Mouse (Mus musculus) lung, embryonic 14.5 days (tissue): Measurements from ENCODE around the gene Chpf. TPM values are rescaled to one million over a fixed set of nuclear protein-coding genes. Genes with fewer than 3 reads are reported as not detected.

Source experiments
- ATAC-seq: fragments of 200-750 bp; cut with Nextera tagmentation; 2 replicates; pipeline ENCODE4 v1.8.0; 2017; ENCODE audit warnings: mild to moderate bottlenecking, moderate TSS enrichment, moderate library complexity; ENCODE audit not compliant: insufficient read depth
- DNase-seq: peaks from one replicate; pipeline ENCODE4 v3.0.0-alpha.2; 2015
- H3K27ac ChIP-seq: fragments of 300-500 bp; sonication (generic); 2 replicates; pipeline ENCODE4 v1.5.1; 2014; ENCODE audit warnings: low read depth, mild to moderate bottlenecking, moderate library complexity
- H3K27me3 ChIP-seq: fragments of 300-500 bp; sonication (generic); 2 replicates; pipeline ENCODE4 v1.6.1; 2014; ENCODE audit warnings: low read length, control low read depth; ENCODE audit not compliant: insufficient read depth
- H3K36me3 ChIP-seq: fragments of 300-500 bp; sonication (generic); 2 replicates; pipeline ENCODE4 v1.6.1; 2014; ENCODE audit warnings: control low read depth; ENCODE audit not compliant: insufficient read depth
- H3K4me1 ChIP-seq: fragments of 300-500 bp; sonication (generic); 2 replicates; pipeline ENCODE4 v1.6.1; 2014; ENCODE audit warnings: antibody characterized with exemption, control low read depth; ENCODE audit not compliant: insufficient read depth
- H3K4me2 ChIP-seq: fragments of 300-500 bp; sonication (generic); 2 replicates; pipeline ENCODE4 v1.6.1; 2014; ENCODE audit warnings: mild to moderate bottlenecking
- H3K4me3 ChIP-seq: fragments of 300-500 bp; sonication (generic); 2 replicates; pipeline ENCODE4 v1.5.1; 2014; ENCODE audit warnings: low read depth, low read length
- H3K9ac ChIP-seq: fragments of 300-500 bp; sonication (generic); 2 replicates; pipeline ENCODE4 v1.6.1; 2014
- H3K9me3 ChIP-seq: fragments of 300-500 bp; sonication (generic); 2 replicates; pipeline ENCODE4 v1.6.1; 2016; ENCODE audit warnings: low read depth, low read length, control low read depth
- CTCF ChIP-seq: IDR thresholded peaks from 2 replicates; pipeline ENCODE4 v1.5.1; 2016; ENCODE audit warnings: antibody characterized with exemption, low read depth
- WGBS: fragments of 180-500 bp; shearing (Covaris S2); extraction: QIAGEN DNeasy Blood & Tissue Kit; methylation state at CpG from one replicate; pipeline ENCODE4 v1.1.7; 2014; 5-methylcytosine and 5-hydroxymethylcytosine counted together
- polyA plus RNA-seq: library from polyadenylated mRNA; unstranded; fragments of >200 nt; fragmentation: Nextera tagmentation; extraction: Ambion mirVana; gene quantifications from 2 replicates; pipeline ENCODE4 v1.2.1, GENCODE M21; 2014

Gene Chpf
- polyA plus RNA-seq, 1 experiment from 2014 or later = 35.1 TPM

DNA sequence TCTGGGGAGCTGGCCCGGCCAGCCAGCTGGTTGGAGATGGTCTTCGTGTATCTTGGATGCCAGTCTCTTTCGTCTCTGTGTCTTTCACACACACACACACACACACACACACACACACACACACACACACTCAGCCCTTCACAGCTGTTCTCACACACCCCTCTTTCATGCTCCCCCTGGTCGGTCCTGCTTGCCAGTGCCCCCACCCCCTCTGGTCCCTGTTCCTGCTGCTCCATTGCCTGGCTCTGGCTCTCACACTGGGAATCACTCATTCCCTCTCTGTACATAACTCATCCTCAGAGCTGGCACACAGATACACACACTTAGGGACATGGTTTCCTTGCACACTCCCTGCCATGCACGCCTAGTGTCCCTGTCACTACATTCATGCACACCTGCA lies 27.2 kb downstream of the Chpf start:
- H3K4me3 ChIP-seq = no peak overlapping the region
- no peaks in the 10 kb centered on the region for H3K36me3 ChIP-seq
- 56% methylated on average over 5 of the region's 5 CpGs for WGBS
- peaks cover 27% of the 10 kb centered on the region for H3K4me1 ChIP-seq
- no peak overlapping the region for H3K4me2 ChIP-seq
- DNase-seq (no peak), ATAC-seq (no peak)
- TF ChIP-seq CTCF = no peak
- no peak overlapping the region for H3K9ac ChIP-seq
- no peak overlapping the region for H3K27ac ChIP-seq
- no peaks in the 10 kb centered on the region for H3K9me3 ChIP-seq
- H3K27me3 ChIP-seq = peaks cover 65% of the 10 kb centered on the region

DNA sequence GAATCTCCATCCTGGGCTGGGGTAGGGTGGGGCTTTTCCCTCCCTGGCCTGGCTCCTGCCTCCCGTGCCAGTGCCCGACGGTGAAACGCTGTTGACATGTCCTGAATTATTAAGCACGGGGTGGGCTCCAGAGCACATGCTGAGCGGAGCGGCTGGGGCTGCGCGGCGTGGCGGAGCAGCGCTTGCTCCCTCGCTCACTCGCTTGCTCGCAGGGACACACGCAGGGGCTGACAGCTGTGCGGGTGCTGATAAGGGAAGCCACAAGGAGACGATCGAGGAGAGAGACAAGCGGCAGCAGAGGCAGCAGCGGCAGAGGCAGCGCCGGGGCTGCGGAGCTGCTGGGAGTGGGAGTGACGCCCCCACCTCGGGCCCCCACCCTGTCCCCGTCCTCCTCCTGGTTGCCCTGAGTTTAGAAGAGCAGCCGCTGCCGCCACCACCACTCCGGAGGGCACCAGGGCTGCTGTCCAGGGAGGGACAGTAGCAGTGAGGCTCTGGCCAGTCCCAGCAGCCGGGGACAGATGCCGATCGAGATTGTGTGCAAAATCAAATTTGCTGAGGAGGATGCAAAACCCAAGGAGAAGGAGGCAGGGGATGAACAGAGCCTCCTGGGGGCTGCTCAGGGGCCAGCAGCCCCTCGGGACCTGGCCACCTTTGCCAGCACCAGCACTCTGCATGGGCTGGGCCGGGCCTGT lies 28.6 kb downstream of the Chpf start, which contains the start of gene Asic4:
TSS of gene Asic4 (plus strand) at position 123 of the 692 bp plus-strand sequence.
- H3K27ac ChIP-seq = no peak within 1 kb of the TSS
- H3K4me3 ChIP-seq = peak within 1 kb of the TSS; percentile 28
- no peaks in the 10 kb centered on the region for H3K36me3 ChIP-seq
- under 1% methylated on average over 34 of the region's 35 CpGs for WGBS
- H3K9ac ChIP-seq = peak within 1 kb of the TSS; percentile 13; the same call in 1 of the 2 replicates
- H3K4me2 ChIP-seq = peak within 1 kb of the TSS; percentile 61
- no peaks in the 10 kb centered on the region for H3K9me3 ChIP-seq
- H3K27me3 ChIP-seq = peaks cover 66% of the 10 kb centered on the region
- DNase-seq = peak; percentile 64
- peaks cover 34% of the 10 kb centered on the region for H3K4me1 ChIP-seq
- ATAC-seq = no peak
- no peak for TF ChIP-seq CTCF

DNA sequence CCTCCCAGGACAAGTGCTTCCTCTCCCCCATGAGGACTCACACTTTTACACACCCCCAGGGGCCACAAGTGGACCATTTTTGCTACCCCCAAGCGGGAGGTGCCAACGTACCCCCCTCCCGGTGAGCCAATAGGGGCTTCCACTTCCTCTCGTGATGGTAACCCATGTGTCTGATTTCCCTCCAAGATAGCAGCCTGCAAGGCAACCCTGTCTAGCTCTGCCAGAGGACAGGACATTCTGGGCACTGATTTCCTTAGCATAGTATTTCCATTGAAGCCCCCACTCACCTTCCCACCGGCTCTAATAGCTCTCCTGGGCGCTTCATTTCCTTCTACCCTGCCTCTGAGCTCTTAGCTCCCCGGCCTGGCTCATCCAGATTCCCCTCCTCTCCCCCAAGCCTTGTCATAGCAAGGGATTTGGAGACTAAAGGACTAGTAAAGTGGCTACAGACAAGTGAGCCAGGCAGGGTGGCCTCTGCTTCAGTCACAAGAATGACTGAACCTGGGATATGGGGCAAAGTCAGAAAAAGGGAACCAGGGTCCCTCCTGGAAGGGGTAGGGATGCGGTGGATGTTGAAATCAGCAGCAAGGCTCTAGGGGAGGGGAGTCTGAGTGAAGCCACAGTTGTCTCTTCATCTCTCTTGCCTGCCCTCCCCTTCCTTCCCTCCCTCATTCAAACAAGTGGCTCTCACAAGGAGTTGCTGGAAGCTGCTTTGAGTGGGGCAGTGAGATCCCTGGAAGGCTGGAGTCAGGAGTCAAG lies 29.6 kb downstream of the Chpf start:
- ATAC-seq (no peak), DNase-seq (no peak)
- Histone ChIP-seq H3K4me2 (peak overlapping the region; percentile 61), H3K36me3 (no peaks in the 10 kb centered on the region), H3K27me3 (peaks cover 73% of the 10 kb centered on the region), H3K4me3 (peak overlapping the region; percentile 28; the same call in 1 of the 2 replicates), H3K4me1 (peaks cover 39% of the 10 kb centered on the region), H3K9ac (0 out of 2 replicates have a peak overlapping the region, but pooled peaks have one; percentile 13), H3K9me3 (no peaks in the 10 kb centered on the region), H3K27ac (no peak overlapping the region)
- no peak for TF ChIP-seq CTCF
- 10% methylated on average over 8 of the region's 8 CpGs for WGBS

DNA sequence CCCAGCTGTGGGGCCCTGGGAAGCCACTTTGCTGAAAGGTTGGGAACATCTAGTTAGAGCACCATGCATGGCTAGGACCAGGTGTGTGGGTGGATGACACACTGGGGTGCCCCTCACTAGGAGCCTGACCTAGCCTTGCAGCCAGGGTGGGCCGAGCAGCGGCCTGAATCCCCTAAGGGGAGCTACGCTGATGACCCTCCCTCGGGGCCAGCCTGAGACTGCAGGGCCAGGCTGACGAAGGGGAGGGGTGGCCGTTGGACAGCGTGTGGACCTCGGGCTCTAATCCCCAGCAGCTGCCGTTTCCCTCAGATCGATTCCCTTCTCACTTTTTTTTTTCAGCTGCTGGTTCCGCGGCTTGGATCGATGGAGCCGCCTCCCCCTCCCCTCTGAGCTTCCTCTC lies 30.2 kb downstream of the Chpf start:
- no peak for ATAC-seq
- no peak for DNase-seq
- Histone ChIP-seq H3K4me1 (peaks cover 39% of the 10 kb centered on the region), H3K9me3 (no peaks in the 10 kb centered on the region), H3K27ac (no peak overlapping the region), H3K27me3 (peaks cover 75% of the 10 kb centered on the region), H3K4me2 (no peak overlapping the region), H3K4me3 (no peak overlapping the region), H3K36me3 (no peaks in the 10 kb centered on the region), H3K9ac (no peak overlapping the region)
- 5% methylated on average over 14 of the region's 14 CpGs for WGBS
- TF ChIP-seq CTCF = no peak

DNA sequence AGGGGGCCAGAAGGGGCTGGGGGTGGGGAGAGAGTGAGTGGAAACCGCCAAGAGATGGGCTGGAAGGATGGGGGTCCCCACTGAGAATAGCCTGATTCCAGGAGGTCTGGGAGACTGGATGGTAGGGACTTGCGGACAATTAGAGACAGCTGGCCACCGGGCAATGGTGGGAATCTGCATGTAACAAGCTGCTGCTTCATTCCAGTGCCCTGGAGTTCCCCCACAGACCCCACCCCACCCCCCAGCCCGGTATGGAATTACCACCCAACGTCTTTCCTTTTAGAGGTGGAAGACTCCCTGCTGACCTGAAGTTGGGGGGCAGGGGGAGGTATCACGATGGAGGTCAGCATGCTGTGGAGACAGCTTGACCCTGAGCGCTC lies 31.1 kb downstream of the Chpf start:
- Histone ChIP-seq H3K27me3 (peaks cover 75% of the 10 kb centered on the region), H3K4me1 (peaks cover 39% of the 10 kb centered on the region), H3K27ac (0 out of 2 replicates have a peak overlapping the region, but pooled peaks have one; percentile 12), H3K9me3 (no peaks in the 10 kb centered on the region), H3K4me2 (peak overlapping the region; percentile 44; the same call in 1 of the 2 replicates), H3K4me3 (no peak overlapping the region), H3K36me3 (0 out of 2 replicates have a peak, but pooled peaks cover 1% of the 10 kb centered on the region), H3K9ac (no peak overlapping the region)
- TF ChIP-seq CTCF = no peak
- 3% methylated on average over 7 of the region's 7 CpGs for WGBS
- DNase-seq (no peak), ATAC-seq (no peak)

DNA sequence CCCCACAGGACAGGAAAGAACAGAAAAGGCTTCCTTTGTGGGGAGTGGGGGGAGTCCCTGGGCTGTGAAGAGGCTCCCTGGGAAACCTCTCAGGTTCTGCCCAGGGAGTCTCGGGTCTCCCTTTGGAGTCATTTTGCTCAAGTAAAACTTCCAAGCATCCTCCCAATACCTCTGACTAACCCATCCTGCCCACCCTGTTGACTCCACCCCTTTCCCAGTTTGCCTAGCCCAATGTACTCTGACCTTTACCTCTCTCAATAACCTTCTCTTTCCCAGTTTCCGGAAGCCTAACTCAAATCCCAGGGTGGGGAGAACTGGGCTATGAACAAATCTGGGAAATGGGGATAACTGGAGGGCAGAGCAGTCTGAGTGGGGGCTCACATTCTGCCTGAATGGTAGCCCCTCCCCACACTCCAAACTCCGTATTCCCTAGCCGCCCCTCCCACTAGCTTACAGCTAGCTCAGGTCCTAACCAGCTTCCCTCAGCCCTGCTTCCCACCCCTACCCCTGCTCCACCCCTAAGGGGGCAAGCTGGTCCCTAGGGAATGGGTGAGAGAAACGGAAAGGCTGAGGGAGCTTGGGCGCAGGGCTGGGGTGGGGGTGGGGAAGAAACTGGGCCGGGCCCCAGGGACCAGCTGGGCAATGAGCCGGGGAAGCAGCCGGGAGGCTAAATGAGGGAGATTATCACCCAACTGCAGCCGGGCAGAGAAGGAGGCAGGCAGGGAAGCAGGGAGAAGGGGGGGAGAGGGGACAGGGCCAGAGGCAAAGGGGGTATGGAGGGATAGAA lies 31.6 kb downstream of the Chpf start:
- ATAC-seq (peak; percentile 9; the same call in 1 of the 2 replicates), DNase-seq (peak; percentile 43)
- Histone ChIP-seq H3K27ac (no peak overlapping the region), H3K4me3 (no peak overlapping the region), H3K4me2 (peak overlapping the region; percentile 54), H3K36me3 (peaks cover 7% of the 10 kb centered on the region; the same call in 1 of the 2 replicates), H3K4me1 (peaks cover 39% of the 10 kb centered on the region), H3K9me3 (no peaks in the 10 kb centered on the region), H3K27me3 (peaks cover 73% of the 10 kb centered on the region), H3K9ac (0 out of 2 replicates have a peak overlapping the region, but pooled peaks have one; percentile 6)
- no peak for TF ChIP-seq CTCF
- WGBS = 5% methylated on average over 10 of the region's 10 CpGs
